Mouse (Mus musculus) liver, adult (tissue): ENCODE data around the gene Map3k20.

Source experiments
- GATA4 ChIP-seq: IDR thresholded peaks from 2 replicates; pipeline ENCODE4 v1.6.1; 2014; ENCODE audit warnings: mild to moderate bottlenecking, low read length; ENCODE audit not compliant: insufficient replicate concordance

Gene Map3k20

GRCm38 (mm10) chr2:72296984-72297715 is 11.7 kb downstream of the Map3k20 start:
- no peak for TF ChIP-seq GATA4

GRCm38 (mm10) chr2:72297716-72298082 is 12.3 kb downstream of the Map3k20 start:
- TF ChIP-seq GATA4, result no peak

- no peak for TF ChIP-seq GATA4
Observed at GRCm38 (mm10) chr2:72298406-72298805, 13.0 kb downstream of the Map3k20 start.

- no peak for TF ChIP-seq GATA4
Observed at GRCm38 (mm10) chr2:72301194-72301916, 15.9 kb downstream of the Map3k20 start.

GRCm38 (mm10) chr2:72305738-72306137 is 20.3 kb downstream of the Map3k20 start:
- TF ChIP-seq GATA4, result no peak

- no peak for TF ChIP-seq GATA4
Observed at GRCm38 (mm10) chr2:72308351-72308750, 22.9 kb downstream of the Map3k20 start.

GRCm38 (mm10) chr2:72308981-72309380 is 23.5 kb downstream of the Map3k20 start:
- TF ChIP-seq GATA4, result no peak

- no peak for TF ChIP-seq GATA4
Observed at GRCm38 (mm10) chr2:72311486-72311885, 26.0 kb downstream of the Map3k20 start.

GRCm38 (mm10) chr2:72313312-72313711 is 27.9 kb downstream of the Map3k20 start:
- peak; percentile 22; the same call in 1 of the 2 replicates for TF ChIP-seq GATA4

- TF ChIP-seq GATA4, result no peak
Observed at GRCm38 (mm10) chr2:72318421-72318820, 33.0 kb downstream of the Map3k20 start.

- TF ChIP-seq GATA4, result no peak
Observed at GRCm38 (mm10) chr2:72319028-72319798, 33.8 kb downstream of the Map3k20 start.

GRCm38 (mm10) chr2:72320661-72321060 is 35.2 kb downstream of the Map3k20 start:
- no peak for TF ChIP-seq GATA4

- no peak for TF ChIP-seq GATA4
Observed at GRCm38 (mm10) chr2:72321591-72321990, 36.2 kb downstream of the Map3k20 start.

- TF ChIP-seq GATA4, result no peak
Observed at GRCm38 (mm10) chr2:72322681-72323353, 37.4 kb downstream of the Map3k20 start.

GRCm38 (mm10) chr2:72324436-72324835 is 39.0 kb downstream of the Map3k20 start:
- no peak for TF ChIP-seq GATA4

GRCm38 (mm10) chr2:72326491-72326890 is 41.1 kb downstream of the Map3k20 start:
- TF ChIP-seq GATA4, result no peak

GRCm38 (mm10) chr2:72328435-72328834 is 43.0 kb downstream of the Map3k20 start:
- no peak for TF ChIP-seq GATA4
